Mouse (Mus musculus) liver, adult 2 months (tissue): ENCODE results near the gene Mtg1.

ENCODE experiments used
- CTCF ChIP-seq: fragments of 200-500 bp; IDR thresholded peaks from 2 replicates; pipeline ENCODE4 v1.5.1; 2011; ENCODE audit warnings: low read depth, low read length, control low read depth
- POLR2A ChIP-seq: fragments of 200-500 bp; IDR thresholded peaks from 2 replicates; pipeline ENCODE4 v1.6.1; 2011; ENCODE audit warnings: low read length, control low read depth; ENCODE audit not compliant: insufficient read depth; ENCODE audit errors: extremely low read depth

- TF ChIP-seq CTCF (no peak), POLR2A (peak; percentile 65)
Observed at GRCm38 (mm10) chr7:140137135-140138020, at the start of gene Mtg1.
